9 mouse cellular contexts compared by ENCODE assay signal in the genomic region with DNA sequence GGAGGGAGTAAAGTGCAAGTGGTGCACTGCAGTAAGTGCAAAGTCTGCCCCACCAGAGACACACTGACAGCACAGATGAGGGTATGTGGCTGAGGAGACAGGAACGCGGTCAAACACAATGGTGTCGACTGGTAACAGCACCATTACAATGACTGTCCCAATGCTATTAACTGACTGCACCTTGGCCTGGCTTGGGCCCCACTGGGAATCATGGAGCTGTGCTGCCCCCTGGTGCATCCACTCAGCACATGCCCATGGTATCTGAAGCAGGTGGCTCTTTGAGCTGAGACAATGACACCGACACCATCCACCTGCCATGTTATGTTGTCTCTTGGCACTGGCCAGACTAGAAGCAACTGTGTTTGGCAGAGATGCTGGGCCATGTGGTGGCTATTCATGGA. TPM values are rescaled to one million over a fixed set of nuclear protein-coding genes. Genes with fewer than 3 reads are reported as not detected.
DNase-seq lines count a peak whose midpoint lies in the region; ATAC-seq and TF ChIP-seq lines count a peak whose summit lies in the region.
"Had no signal": no experiment of that assay in that cellular context is flagged by ENCODE, and none has a peak within 500 bp of the region (broad histone marks: within the 10 kb centered on the region; RNA-seq: fewer than 3 reads in every experiment).

No protein-coding gene starts in this region.

- H3K27me3 ChIP-seq in midbrain, embryonic 10.5 days (ENCODE audit: low read depth, poor library complexity, severe bottlenecking) = no peaks in the 10 kb centered on the region

- no peaks in the 10 kb centered on the region for H3K4me1 ChIP-seq in cortical plate, adult 2 months (ENCODE audit: control insufficient read depth, insufficient read depth, low read length)
- H3K4me1 ChIP-seq in midbrain, embryonic 10.5 days = no peaks in the 10 kb centered on the region

- H3K4me3 ChIP-seq in cortical plate, adult 2 months (ENCODE audit: insufficient read depth, low read length) = no peak overlapping the region
- H3K4me3 ChIP-seq in midbrain, embryonic 10.5 days = no peak overlapping the region

- ATAC-seq in inflammation-experienced regulatory T-cells, adult 6 months = peak; percentile 56

- peaks cover 81% of the 10 kb centered on the region for H3K36me3 ChIP-seq in midbrain, embryonic 10.5 days

- DNase-seq in ovary, postnatal 10 days (ENCODE audit: low spot score) = peak; percentile 9
- no peak for DNase-seq in ovary, adult 18-20 months (ENCODE audit: low spot score)
- DNase-seq in gastrocnemius, postnatal 14 days = peak; percentile 69
- DNase-seq in left cerebral cortex, postnatal 25 days (ENCODE audit: low spot score in 2 of 2) = peak; percentile 70 to 74
- DNase-seq in midbrain, embryonic 10.5 days (ENCODE audit: low spot score) = peak; percentile 64
- DNase-seq in skeletal muscle tissue, adult 2 months (ENCODE audit: low read depth, low spot score) = peak; percentile 48

- TF ChIP-seq POLR2A in cortical plate, adult 2 months (IDR thresholded peaks at IDR 0.05; ENCODE audit: extremely low read depth, insufficient read depth, low read length) = 0 out of 2 replicates have a peak, but pooled peaks have one; percentile 32

- no peak overlapping the region for H3K27ac ChIP-seq in cortical plate, adult 2 months (ENCODE audit: insufficient read depth, low read length)
- no peak overlapping the region for H3K27ac ChIP-seq in midbrain, embryonic 10.5 days (replicated peaks)
- H3K27ac ChIP-seq: macrophage had no signal

- intact Hi-C loops in gastrocnemius, postnatal 14 days (cut with DNase I; ENCODE audit: low total_unique reads) = loop anchor here (10.0 kb wide), 1 partner anchor 422 kb away; no protein-coding TSS in a partner anchor
- intact Hi-C loops in left cerebral cortex, postnatal 25 days (cut with DNase I) = loop anchor here (5.0 to 10.0 kb wide), 4 partner anchors 274 to 552 kb away; a partner anchor contains a TSS

- WGBS in midbrain, embryonic 10.5 days = 60% methylated on average over 4 of the region's 4 CpGs

- TF ChIP-seq CTCF in cortical plate, adult 2 months (IDR thresholded peaks at IDR 0.05; ENCODE audit: extremely low read depth, insufficient read depth, low read length) = peak; percentile 85

- H3K9me3 ChIP-seq in midbrain, embryonic 10.5 days (replicated peaks) = no peaks in the 10 kb centered on the region

RNA-seq across cellular contexts. Expression of a gene that starts 23.7 kb away (rescaled TPM):
- polyA plus RNA-seq in cortical plate, adult 2 months (2012; rRNA removed) = 32.4 and 37.2 TPM in 2 replicates
- 10 to 100 TPM; 53.1 to 61.6 TPM for total RNA-seq in gastrocnemius, postnatal 14 days (2021)
- polyA plus RNA-seq in inflammation-experienced regulatory T-cells, adult 6 months (2017; shearing (Covaris generic)) = 100 to 1,000 TPM in 2 of 3 experiments, 10 to 100 TPM in 1; 90.3 to 147 (median 141) TPM
- total RNA-seq in left cerebral cortex, postnatal 25 days (2021) = 10 to 100 TPM; 17.7 to 19.7 TPM
- polyA plus RNA-seq in midbrain, embryonic 10.5 days (2016; fragmentation: Nextera tagmentation; extraction: Ambion mirVana) = 78.2 and 88.1 TPM in 2 replicates
